Comparison of ENCODE assay signal across 1 mouse cellular context in genomic region chr10:128239140-128239539, GRCm38 (mm10).
A peak's percentile ranks its signal among the peaks of the same experiment; 100 is the strongest.
TF ChIP-seq lines count a peak whose summit lies in the region.

No protein-coding gene starts in this region.

TF ChIP-seq in MEL, 35 proteins besides CTCF, POLR2A, EP300 and RAD21:
- TF ChIP-seq MEF2A (IDR thresholded peaks at IDR 0.05; ENCODE audit: extremely low read depth, insufficient replicate concordance, low read depth, low read length, poor library complexity, severe bottlenecking) (no peak), RCOR1 (IDR thresholded peaks at IDR 0.05; ENCODE audit: low read depth, low read length) (peak; percentile 45; the same call in 1 of the 2 replicates), ELF1 (IDR thresholded peaks at IDR 0.05; ENCODE audit: low read depth, low read length) (no peak), GATA1 (IDR thresholded peaks at IDR 0.05; ENCODE audit: low read depth, low read length) (peak; percentile 50), SMC3 (IDR thresholded peaks at IDR 0.05; ENCODE audit: low read depth, low read length) (no peak), MAFK (IDR thresholded peaks at IDR 0.05; ENCODE audit: borderline replicate concordance, low read depth, low read length) (no peak), ZKSCAN1 (IDR thresholded peaks at IDR 0.05; ENCODE audit: low read depth, low read length) (no peak), TAL1 (IDR thresholded peaks at IDR 0.05; ENCODE audit: low read length) (peak; percentile 45)
